Mouse (Mus musculus): Measurements from ENCODE around the gene Ces1c. TPM values are rescaled to one million over a fixed set of nuclear protein-coding genes. Genes with fewer than 3 reads are reported as not detected.

Ces1c gene
- total and polyA plus RNA-seq, 2 experiments = 2,228 to 4,244 TPM

GRCm38 (mm10) chr8:93122005-93122404, 9.1 kb downstream of the Ces1c start:
- Histone ChIP-seq H3K27me3 (ENCODE audit: control insufficient read depth, insufficient read depth, low read length) (no peaks in the 10 kb centered on the region), H3K4me3 (ENCODE audit: insufficient read depth, low read depth, low read length) (no peak overlapping the region), H3K79me2 (ENCODE audit: control insufficient read depth, insufficient read depth, low read length) (no peaks in the 10 kb centered on the region), H3K9ac (ENCODE audit: low read depth, low read length) (no peak overlapping the region), H3K27ac (replicated peaks; ENCODE audit: insufficient read depth, low read depth, low read length) (peak overlapping the region; percentile 67), H3K36me3 (ENCODE audit: control insufficient read depth, insufficient read depth, low read length) (peaks cover 71% of the 10 kb centered on the region), H3K4me1 (ENCODE audit: control insufficient read depth, insufficient read depth, low read length) (peaks cover 25% of the 10 kb centered on the region)
- 13% methylated on average over 1 of the region's 1 CpGs for WGBS
- no peak for TF ChIP-seq POLR2A (IDR thresholded peaks at IDR 0.05; ENCODE audit: extremely low read depth, insufficient read depth, low read length)
- TF ChIP-seq CTCF (IDR thresholded peaks at IDR 0.05; ENCODE audit: low read depth, low read length) = no peak
- DNase-seq (ENCODE audit: extremely low read depth, low read depth, low spot score) = peak; percentile 83

- peak; percentile 28; the same call in 1 of the 2 replicates for TF ChIP-seq CTCF (IDR thresholded peaks at IDR 0.05; ENCODE audit: low read depth, low read length)
- TF ChIP-seq POLR2A (IDR thresholded peaks at IDR 0.05; ENCODE audit: extremely low read depth, insufficient read depth, low read length) = no peak
- Histone ChIP-seq H3K4me3 (ENCODE audit: insufficient read depth, low read depth, low read length) (no peak overlapping the region), H3K36me3 (ENCODE audit: control insufficient read depth, insufficient read depth, low read length) (peaks cover 13% of the 10 kb centered on the region), H3K9ac (ENCODE audit: low read depth, low read length) (no peak overlapping the region), H3K27ac (replicated peaks; ENCODE audit: insufficient read depth, low read depth, low read length) (no peak overlapping the region), H3K27me3 (ENCODE audit: control insufficient read depth, insufficient read depth, low read length) (no peaks in the 10 kb centered on the region), H3K4me1 (ENCODE audit: control insufficient read depth, insufficient read depth, low read length) (no peaks in the 10 kb centered on the region), H3K79me2 (ENCODE audit: control insufficient read depth, insufficient read depth, low read length) (no peaks in the 10 kb centered on the region)
- peak; percentile 67 for DNase-seq (ENCODE audit: extremely low read depth, low read depth, low spot score)
Measured at GRCm38 (mm10) chr8:93095376-93095775, 35.7 kb downstream of the Ces1c start.

GRCm38 (mm10) chr8:93091324-93091723, 39.8 kb downstream of the Ces1c start:
- DNase-seq (ENCODE audit: extremely low read depth, low read depth, low spot score) = no peak
- TF ChIP-seq POLR2A (IDR thresholded peaks at IDR 0.05; ENCODE audit: extremely low read depth, insufficient read depth, low read length) (no peak), CTCF (IDR thresholded peaks at IDR 0.05; ENCODE audit: low read depth, low read length) (no peak)
- Histone ChIP-seq H3K27ac (replicated peaks; ENCODE audit: insufficient read depth, low read depth, low read length) (no peak overlapping the region), H3K36me3 (ENCODE audit: control insufficient read depth, insufficient read depth, low read length) (no peaks in the 10 kb centered on the region), H3K4me1 (ENCODE audit: control insufficient read depth, insufficient read depth, low read length) (no peaks in the 10 kb centered on the region), H3K79me2 (ENCODE audit: control insufficient read depth, insufficient read depth, low read length) (no peaks in the 10 kb centered on the region), H3K4me3 (ENCODE audit: insufficient read depth, low read depth, low read length) (no peak overlapping the region), H3K27me3 (ENCODE audit: control insufficient read depth, insufficient read depth, low read length) (no peaks in the 10 kb centered on the region), H3K9ac (ENCODE audit: low read depth, low read length) (no peak overlapping the region)
- WGBS = 74% methylated on average over 1 of the region's 1 CpGs

- no peak overlapping the region for H3K4me3 ChIP-seq (ENCODE audit: insufficient read depth, low read depth, low read length)
- no peaks in the 10 kb centered on the region for H3K27me3 ChIP-seq (ENCODE audit: control insufficient read depth, insufficient read depth, low read length)
- DNase-seq (ENCODE audit: extremely low read depth, low read depth, low spot score) = no peak
- 23% methylated on average over 2 of the region's 2 CpGs for WGBS
- H3K9ac ChIP-seq (ENCODE audit: low read depth, low read length) = no peak overlapping the region
- no peaks in the 10 kb centered on the region for H3K36me3 ChIP-seq (ENCODE audit: control insufficient read depth, insufficient read depth, low read length)
- H3K4me1 ChIP-seq (ENCODE audit: control insufficient read depth, insufficient read depth, low read length) = no peaks in the 10 kb centered on the region
- no peaks in the 10 kb centered on the region for H3K79me2 ChIP-seq (ENCODE audit: control insufficient read depth, insufficient read depth, low read length)
- no peak overlapping the region for H3K27ac ChIP-seq (replicated peaks; ENCODE audit: insufficient read depth, low read depth, low read length)
- TF ChIP-seq CTCF (IDR thresholded peaks at IDR 0.05; ENCODE audit: low read depth, low read length) (no peak), POLR2A (IDR thresholded peaks at IDR 0.05; ENCODE audit: extremely low read depth, insufficient read depth, low read length) (no peak)
Measured at GRCm38 (mm10) chr8:93088686-93089122, 42.4 kb downstream of the Ces1c start.

GRCm38 (mm10) chr8:93088193-93088592, 42.9 kb downstream of the Ces1c start:
- H3K79me2 ChIP-seq (ENCODE audit: control insufficient read depth, insufficient read depth, low read length) = no peaks in the 10 kb centered on the region
- H3K27me3 ChIP-seq (ENCODE audit: control insufficient read depth, insufficient read depth, low read length) = no peaks in the 10 kb centered on the region
- no peak overlapping the region for H3K9ac ChIP-seq (ENCODE audit: low read depth, low read length)
- TF ChIP-seq POLR2A (IDR thresholded peaks at IDR 0.05; ENCODE audit: extremely low read depth, insufficient read depth, low read length) = no peak
- no peak for TF ChIP-seq CTCF (IDR thresholded peaks at IDR 0.05; ENCODE audit: low read depth, low read length)
- WGBS = 63% methylated on average over 7 of the region's 7 CpGs
- H3K4me1 ChIP-seq (ENCODE audit: control insufficient read depth, insufficient read depth, low read length) = no peaks in the 10 kb centered on the region
- no peaks in the 10 kb centered on the region for H3K36me3 ChIP-seq (ENCODE audit: control insufficient read depth, insufficient read depth, low read length)
- DNase-seq (ENCODE audit: extremely low read depth, low read depth, low spot score) = no peak
- no peak overlapping the region for H3K27ac ChIP-seq (replicated peaks; ENCODE audit: insufficient read depth, low read depth, low read length)
- H3K4me3 ChIP-seq (ENCODE audit: insufficient read depth, low read depth, low read length) = no peak overlapping the region

GRCm38 (mm10) chr8:93079887-93080286, 51.2 kb downstream of the Ces1c start, which contains the start of gene Ces1b:
Ces1b (minus strand) TSS chr8:93080017.
- Histone ChIP-seq H3K9ac (ENCODE audit: low read depth, low read length) (peak within 1 kb of the TSS; percentile 64), H3K27ac (replicated peaks; ENCODE audit: insufficient read depth, low read depth, low read length) (peak within 1 kb of the TSS; percentile 76), H3K79me2 (ENCODE audit: control insufficient read depth, insufficient read depth, low read length) (no peaks in the 10 kb centered on the region; the same call in 1 of the 2 replicates), H3K27me3 (ENCODE audit: control insufficient read depth, insufficient read depth, low read length) (no peaks in the 10 kb centered on the region), H3K36me3 (ENCODE audit: control insufficient read depth, insufficient read depth, low read length) (peaks cover 10% of the 10 kb centered on the region), H3K4me3 (ENCODE audit: insufficient read depth, low read depth, low read length) (peak within 1 kb of the TSS; percentile 43), H3K4me1 (ENCODE audit: control insufficient read depth, insufficient read depth, low read length) (peaks cover 20% of the 10 kb centered on the region)
- 11% methylated on average over 2 of the region's 2 CpGs for WGBS
- DNase-seq (ENCODE audit: extremely low read depth, low read depth, low spot score) = peak; percentile 92
- no peak for TF ChIP-seq CTCF (IDR thresholded peaks at IDR 0.05; ENCODE audit: low read depth, low read length)
- no peak for TF ChIP-seq POLR2A (IDR thresholded peaks at IDR 0.05; ENCODE audit: extremely low read depth, insufficient read depth, low read length)
